Mouse (Mus musculus) liver, adult (tissue): Measurements from ENCODE around the gene Fhdc1.
A peak's percentile ranks its signal among the peaks of the same experiment; 100 is the strongest.

ENCODE experiments used
- GATA4 ChIP-seq: IDR thresholded peaks from 2 replicates; pipeline ENCODE4 v1.6.1; 2014; ENCODE audit warnings: mild to moderate bottlenecking, low read length; ENCODE audit not compliant: insufficient replicate concordance

The Fhdc1 gene

GRCm38 (mm10) chr3:84427779-84428178, 52.5 kb downstream of the Fhdc1 start:
- no peak for TF ChIP-seq GATA4

GRCm38 (mm10) chr3:84422340-84422739, 57.9 kb downstream of the Fhdc1 start:
- no peak for TF ChIP-seq GATA4

GRCm38 (mm10) chr3:84413868-84414267, 66.4 kb downstream of the Fhdc1 start:
- no peak for TF ChIP-seq GATA4

- no peak for TF ChIP-seq GATA4
These were observed 67.3 kb downstream of the Fhdc1 start for GRCm38 (mm10) chr3:84412920-84413319.

GRCm38 (mm10) chr3:84409474-84409862, 70.8 kb downstream of the Fhdc1 start:
- no peak for TF ChIP-seq GATA4

- TF ChIP-seq GATA4 = no peak
These were observed 71.3 kb downstream of the Fhdc1 start for GRCm38 (mm10) chr3:84408756-84409473.

- TF ChIP-seq GATA4 = no peak
These were observed 74.7 kb downstream of the Fhdc1 start for GRCm38 (mm10) chr3:84405523-84405922.

GRCm38 (mm10) chr3:84403389-84403788, 76.8 kb downstream of the Fhdc1 start:
- no peak for TF ChIP-seq GATA4

GRCm38 (mm10) chr3:84402716-84403115, 77.5 kb downstream of the Fhdc1 start:
- TF ChIP-seq GATA4 = no peak

- TF ChIP-seq GATA4 = no peak
These were observed 82.3 kb downstream of the Fhdc1 start for GRCm38 (mm10) chr3:84397976-84398375.

GRCm38 (mm10) chr3:84396240-84396639, 84.0 kb downstream of the Fhdc1 start:
- no peak for TF ChIP-seq GATA4

- TF ChIP-seq GATA4 = no peak
These were observed 84.4 kb downstream of the Fhdc1 start for GRCm38 (mm10) chr3:84395840-84396239.

GRCm38 (mm10) chr3:84394841-84395447, 85.3 kb downstream of the Fhdc1 start:
- TF ChIP-seq GATA4 = peak; percentile 20; the same call in 1 of the 2 replicates
